Mouse (Mus musculus): Measurements from ENCODE around the gene Rbm46. TPM values are rescaled to one million over a fixed set of nuclear protein-coding genes. Genes with fewer than 3 reads are reported as not detected.

Gene Rbm46
- total and polyA plus RNA-seq, 3 experiments, result 0.10 to 0.16 (median 0.14) TPM

- intact Hi-C loops (cut with DNase I), result no loop called here
- Histone ChIP-seq H3K27me3 (ENCODE audit: control insufficient read depth, insufficient read depth, low read length) (peaks cover 4% of the 10 kb centered on the region; the same call in 1 of the 2 replicates), H3K4me1 (ENCODE audit: control insufficient read depth, insufficient read depth, low read length) (no peaks in the 10 kb centered on the region), H3K79me2 (replicated peaks; ENCODE audit: control insufficient read depth, insufficient read depth, low read length) (no peaks in the 10 kb centered on the region), H3K27ac (no peak overlapping the region), H3K36me3 (ENCODE audit: control insufficient read depth, insufficient read depth, low read length) (no peaks in the 10 kb centered on the region), H3K4me3 (peak overlapping the region; percentile 35), H3K9ac (ENCODE audit: low read depth, low read length) (no peak overlapping the region)
- 24% methylated on average over 20 of the region's 20 CpGs for WGBS
- TF ChIP-seq POLR2A (IDR thresholded peaks at IDR 0.05; ENCODE audit: insufficient read depth, low read depth, low read length) (no peak), EP300 (IDR thresholded peaks at IDR 0.05; ENCODE audit: insufficient read depth, low read depth, low read length) (no peak), CTCF (IDR thresholded peaks at IDR 0.05) (no peak)
- DNase-seq, result no peak
Observed at GRCm38 (mm10) chr3:82902757-82903612, 26.7 kb upstream of the Rbm46 start.

- intact Hi-C loops (cut with DNase I), result no loop called here
- H3K27ac ChIP-seq, result no peak overlapping the region
- no peaks in the 10 kb centered on the region for H3K79me2 ChIP-seq (replicated peaks; ENCODE audit: control insufficient read depth, insufficient read depth, low read length)
- TF ChIP-seq POLR2A (IDR thresholded peaks at IDR 0.05; ENCODE audit: insufficient read depth, low read depth, low read length), result no peak
- TF ChIP-seq EP300 (IDR thresholded peaks at IDR 0.05; ENCODE audit: insufficient read depth, low read depth, low read length), result no peak
- TF ChIP-seq CTCF (IDR thresholded peaks at IDR 0.05), result no peak
- no peak overlapping the region for H3K9ac ChIP-seq (ENCODE audit: low read depth, low read length)
- no peak for DNase-seq
- WGBS, result 21% methylated on average over 2 of the region's 2 CpGs
- H3K4me1 ChIP-seq (ENCODE audit: control insufficient read depth, insufficient read depth, low read length), result no peaks in the 10 kb centered on the region
- no peaks in the 10 kb centered on the region for H3K36me3 ChIP-seq (ENCODE audit: control insufficient read depth, insufficient read depth, low read length)
- H3K4me3 ChIP-seq, result no peak overlapping the region
- 0 out of 2 replicates have a peak, but pooled peaks cover 1% of the 10 kb centered on the region for H3K27me3 ChIP-seq (ENCODE audit: control insufficient read depth, insufficient read depth, low read length)
Observed at GRCm38 (mm10) chr3:82888842-82889241, 12.6 kb upstream of the Rbm46 start.

GRCm38 (mm10) chr3:82877258-82877657, 975 bp upstream of the Rbm46 start:
- no peak overlapping the region for H3K4me3 ChIP-seq
- H3K9ac ChIP-seq (ENCODE audit: low read depth, low read length), result no peak overlapping the region
- H3K79me2 ChIP-seq (replicated peaks; ENCODE audit: control insufficient read depth, insufficient read depth, low read length), result no peaks in the 10 kb centered on the region
- no peak for DNase-seq
- intact Hi-C loops (cut with DNase I), result loop anchor here (1.0 to 2.0 kb wide), 2 partner anchors 107 to 176 kb away; no protein-coding TSS in a partner anchor
- peaks cover 8% of the 10 kb centered on the region for H3K27me3 ChIP-seq (ENCODE audit: control insufficient read depth, insufficient read depth, low read length)
- no peaks in the 10 kb centered on the region for H3K4me1 ChIP-seq (ENCODE audit: control insufficient read depth, insufficient read depth, low read length)
- WGBS, result 4% methylated on average over 4 of the region's 4 CpGs
- no peak for TF ChIP-seq EP300 (IDR thresholded peaks at IDR 0.05; ENCODE audit: insufficient read depth, low read depth, low read length)
- no peak for TF ChIP-seq POLR2A (IDR thresholded peaks at IDR 0.05; ENCODE audit: insufficient read depth, low read depth, low read length)
- TF ChIP-seq CTCF (IDR thresholded peaks at IDR 0.05), result peak; percentile 88
- no peak overlapping the region for H3K27ac ChIP-seq
- H3K36me3 ChIP-seq (ENCODE audit: control insufficient read depth, insufficient read depth, low read length), result no peaks in the 10 kb centered on the region

DNA sequence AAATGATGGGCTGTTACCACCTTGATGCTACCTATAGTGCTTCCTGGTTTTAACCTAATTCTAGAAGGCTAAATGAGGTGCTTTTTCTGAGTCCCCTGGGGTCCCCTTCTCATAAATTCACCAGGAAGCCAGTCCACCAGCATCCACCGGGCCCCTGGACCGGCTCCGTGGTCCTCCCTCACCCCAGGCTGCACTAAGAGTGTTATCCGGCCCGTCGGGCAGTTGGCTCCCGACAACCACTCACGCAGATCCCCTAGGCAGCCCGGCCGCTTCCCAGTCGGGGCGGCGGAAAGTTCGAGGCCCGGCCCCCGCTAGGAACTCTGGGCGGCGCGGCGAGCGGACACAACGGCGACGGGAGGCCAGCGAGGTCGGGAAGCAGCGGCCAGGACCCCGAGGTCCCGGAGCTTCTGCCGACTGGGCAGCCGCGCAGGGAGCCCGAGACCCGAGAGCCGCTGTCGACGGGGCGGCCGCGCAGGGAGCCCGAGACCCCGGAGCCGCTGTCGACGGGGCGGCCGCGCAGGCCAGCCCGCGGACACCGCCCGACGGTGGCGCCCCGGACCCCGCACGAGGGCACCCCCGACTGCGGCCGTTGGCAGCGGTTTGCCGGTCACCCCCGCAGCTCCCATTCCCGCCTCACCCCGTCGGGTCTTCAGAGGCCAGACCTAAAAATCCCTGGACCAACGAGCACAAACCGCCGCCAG, 462 bp downstream of the Rbm46 start:
- Histone ChIP-seq H3K4me1 (ENCODE audit: control insufficient read depth, insufficient read depth, low read length) (no peaks in the 10 kb centered on the region), H3K79me2 (replicated peaks; ENCODE audit: control insufficient read depth, insufficient read depth, low read length) (no peaks in the 10 kb centered on the region), H3K4me3 (no peak overlapping the region), H3K9ac (ENCODE audit: low read depth, low read length) (no peak overlapping the region), H3K27ac (no peak overlapping the region), H3K36me3 (ENCODE audit: control insufficient read depth, insufficient read depth, low read length) (no peaks in the 10 kb centered on the region), H3K27me3 (ENCODE audit: control insufficient read depth, insufficient read depth, low read length) (peaks cover 8% of the 10 kb centered on the region)
- TF ChIP-seq EP300 (IDR thresholded peaks at IDR 0.05; ENCODE audit: insufficient read depth, low read depth, low read length), result no peak
- no peak for TF ChIP-seq POLR2A (IDR thresholded peaks at IDR 0.05; ENCODE audit: insufficient read depth, low read depth, low read length)
- no peak for TF ChIP-seq CTCF (IDR thresholded peaks at IDR 0.05)
- 26% methylated on average over 69 of the region's 69 CpGs for WGBS
- DNase-seq, result no peak
- intact Hi-C loops (cut with DNase I), result loop anchor here (2.0 kb wide), 1 partner anchor 177 kb away; no protein-coding TSS in a partner anchor

GRCm38 (mm10) chr3:82857414-82858077, 18.7 kb downstream of the Rbm46 start:
- Histone ChIP-seq H3K4me3 (no peak overlapping the region), H3K27ac (no peak overlapping the region), H3K4me1 (ENCODE audit: control insufficient read depth, insufficient read depth, low read length) (no peaks in the 10 kb centered on the region), H3K9ac (ENCODE audit: low read depth, low read length) (no peak overlapping the region), H3K36me3 (ENCODE audit: control insufficient read depth, insufficient read depth, low read length) (no peaks in the 10 kb centered on the region), H3K79me2 (replicated peaks; ENCODE audit: control insufficient read depth, insufficient read depth, low read length) (no peaks in the 10 kb centered on the region), H3K27me3 (ENCODE audit: control insufficient read depth, insufficient read depth, low read length) (no peaks in the 10 kb centered on the region)
- intact Hi-C loops (cut with DNase I), result loop anchor here (2.0 to 5.0 kb wide), 2 partner anchors 493 to 810 kb away; no protein-coding TSS in a partner anchor
- WGBS, result 24% methylated on average over 4 of the region's 4 CpGs
- peak; percentile 61 for TF ChIP-seq CTCF (IDR thresholded peaks at IDR 0.05)
- no peak for TF ChIP-seq POLR2A (IDR thresholded peaks at IDR 0.05; ENCODE audit: insufficient read depth, low read depth, low read length)
- TF ChIP-seq EP300 (IDR thresholded peaks at IDR 0.05; ENCODE audit: insufficient read depth, low read depth, low read length), result no peak
- DNase-seq, result no peak
